Mouse (Mus musculus) liver, embryonic 13.5 days (tissue): ENCODE measurements around the gene Sumo3. TPM values are rescaled to one million over a fixed set of nuclear protein-coding genes. Genes with fewer than 3 reads are reported as not detected.

Experiments
- ATAC-seq: fragments of 200-750 bp; cut with Nextera tagmentation; 2 replicates; pipeline ENCODE4 v1.8.0; 2017; ENCODE audit warnings: low read depth, mild to moderate bottlenecking, moderate number of reproducible peaks, moderate library complexity
- DNase-seq: peaks from one replicate; pipeline ENCODE4 v3.0.0; 2022
- H3K27ac ChIP-seq: fragments of 300-500 bp; sonication (generic); 2 replicates; pipeline ENCODE4 v1.5.1; 2015; ENCODE audit warnings: moderate library complexity, mild to moderate bottlenecking, inconsistent platforms
- H3K27me3 ChIP-seq: fragments of 300-500 bp; sonication (generic); 2 replicates; pipeline ENCODE4 v1.6.1; 2015; ENCODE audit warnings: mild to moderate bottlenecking, inconsistent platforms
- H3K36me3 ChIP-seq: fragments of 300-500 bp; sonication (generic); 2 replicates; pipeline ENCODE4 v1.6.1; 2015; ENCODE audit warnings: mild to moderate bottlenecking, inconsistent platforms
- H3K4me1 ChIP-seq: fragments of 300-500 bp; sonication (generic); replicated peaks from 2 replicates; pipeline ENCODE4 v1.6.1; 2015; ENCODE audit warnings: inconsistent platforms
- H3K4me2 ChIP-seq: fragments of 300-500 bp; sonication (generic); 2 replicates; pipeline ENCODE4 v1.6.1; 2015; ENCODE audit warnings: inconsistent platforms, mild to moderate bottlenecking, moderate library complexity
- H3K4me3 ChIP-seq: fragments of 300-500 bp; sonication (generic); replicated peaks from 2 replicates; pipeline ENCODE4 v1.5.1; 2015; ENCODE audit warnings: mild to moderate bottlenecking, inconsistent platforms
- H3K9ac ChIP-seq: fragments of 300-500 bp; sonication (generic); 2 replicates; pipeline ENCODE4 v1.6.1; 2015; ENCODE audit warnings: mild to moderate bottlenecking, inconsistent platforms
- H3K9me3 ChIP-seq: fragments of 300-500 bp; sonication (generic); replicated peaks from 2 replicates; pipeline ENCODE4 v1.6.1; 2016; ENCODE audit warnings: inconsistent platforms
- WGBS: fragments of 180-500 bp; shearing (Covaris S2); methylation state at CpG from one replicate; pipeline ENCODE4 v1.1.7; 2015; ENCODE audit not compliant: insufficient replicate concordance; 5-methylcytosine and 5-hydroxymethylcytosine counted together
- polyA plus RNA-seq: library from polyadenylated mRNA; unstranded; fragments of >200 nt; fragmentation: Nextera tagmentation; extraction: Ambion mirVana; gene quantifications from 2 replicates; pipeline ENCODE4 v1.2.1, GENCODE M21; 2015

Gene Sumo3
- polyA plus RNA-seq, 1 experiment from 2014 or later, result 118 TPM

DNA sequence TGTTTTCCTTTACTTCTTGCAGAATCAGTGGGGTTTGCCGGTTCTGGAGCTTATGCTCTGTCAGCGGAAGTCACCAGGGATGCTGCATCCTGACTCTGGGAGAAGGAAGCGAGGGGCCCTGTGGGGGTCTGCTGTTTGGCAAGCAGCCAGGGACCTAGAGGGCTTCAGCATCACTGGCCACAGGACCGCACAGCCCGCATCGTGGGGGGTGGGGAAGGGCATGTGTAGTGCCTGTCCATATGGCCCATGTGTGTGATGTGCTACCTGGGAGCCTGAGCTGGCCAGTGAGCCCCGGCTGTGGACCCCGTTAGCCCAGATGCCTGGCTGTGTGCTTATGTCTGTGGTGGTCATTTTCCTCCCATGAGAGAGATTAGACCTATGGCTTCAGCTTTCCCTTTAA is 16.1 kb upstream of the Sumo3 start:
- DNase-seq, result no peak
- 79% methylated on average over 8 of the region's 8 CpGs for WGBS
- Histone ChIP-seq H3K27me3 (no peaks in the 10 kb centered on the region), H3K36me3 (peaks cover 86% of the 10 kb centered on the region), H3K27ac (peak overlapping the region; percentile 83), H3K9me3 (0 out of 2 replicates have a peak, but pooled peaks cover 2% of the 10 kb centered on the region), H3K9ac (peak overlapping the region; percentile 47; the same call in 1 of the 2 replicates), H3K4me1 (peaks cover 67% of the 10 kb centered on the region), H3K4me2 (peak overlapping the region; percentile 15; the same call in 1 of the 2 replicates), H3K4me3 (no peak overlapping the region)
- ATAC-seq, result no peak

DNA sequence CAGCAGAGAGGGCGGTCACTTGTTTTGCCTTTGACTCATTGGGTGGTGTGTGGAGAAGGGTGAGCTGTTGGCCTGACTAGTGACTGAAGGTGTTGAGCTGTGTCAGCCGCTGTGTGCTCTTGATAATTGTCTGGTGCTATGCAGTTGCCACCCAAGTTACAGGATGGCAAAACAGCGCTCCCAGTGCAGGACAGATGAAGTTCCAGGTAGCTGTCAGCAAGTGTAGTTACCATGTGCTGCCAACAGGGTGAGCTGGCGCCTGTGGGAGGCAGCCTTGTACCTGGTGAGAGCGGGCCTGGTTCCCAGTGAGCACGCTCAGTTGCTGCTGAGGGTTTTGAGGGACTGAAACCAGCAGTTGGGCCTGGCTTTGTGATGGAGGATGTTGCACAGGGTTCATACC is 15.1 kb upstream of the Sumo3 start:
- Histone ChIP-seq H3K27ac (peak overlapping the region; percentile 83), H3K36me3 (peaks cover 93% of the 10 kb centered on the region), H3K4me3 (no peak overlapping the region), H3K9ac (peak overlapping the region; percentile 47; the same call in 1 of the 2 replicates), H3K27me3 (no peaks in the 10 kb centered on the region), H3K9me3 (0 out of 2 replicates have a peak, but pooled peaks cover 2% of the 10 kb centered on the region), H3K4me2 (peak overlapping the region; percentile 15; the same call in 1 of the 2 replicates), H3K4me1 (peaks cover 62% of the 10 kb centered on the region)
- ATAC-seq, result peak; percentile 88
- DNase-seq, result peak; percentile 73
- WGBS, result 30% methylated on average over 6 of the region's 6 CpGs

DNA sequence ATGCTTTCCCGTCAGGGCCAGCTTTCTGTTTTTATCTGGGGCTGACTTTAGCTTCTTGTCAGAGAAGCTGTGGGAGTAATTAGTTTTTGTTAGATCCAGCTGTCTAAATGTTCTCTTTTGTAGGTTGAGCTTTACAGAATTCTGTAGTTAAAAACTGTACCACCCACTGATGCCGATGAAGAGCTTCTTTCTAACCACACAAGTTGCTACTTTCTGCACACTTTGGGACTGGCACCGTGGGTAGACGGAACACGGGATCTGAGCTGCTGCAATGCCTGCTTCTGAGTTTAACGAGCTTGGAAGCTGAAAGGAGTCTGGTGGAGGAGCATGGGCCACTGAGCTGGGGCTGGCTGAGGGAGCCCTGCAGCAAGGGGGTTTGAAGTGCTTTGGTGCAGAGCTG is 14.4 kb upstream of the Sumo3 start:
- DNase-seq (no peak), ATAC-seq (no peak)
- Histone ChIP-seq H3K27me3 (no peaks in the 10 kb centered on the region), H3K4me3 (no peak overlapping the region), H3K9ac (no peak overlapping the region), H3K4me1 (peaks cover 55% of the 10 kb centered on the region), H3K27ac (no peak overlapping the region), H3K4me2 (no peak overlapping the region), H3K9me3 (0 out of 2 replicates have a peak, but pooled peaks cover 2% of the 10 kb centered on the region), H3K36me3 (peaks cover 95% of the 10 kb centered on the region)
- 72% methylated on average over 6 of the region's 6 CpGs for WGBS

DNA sequence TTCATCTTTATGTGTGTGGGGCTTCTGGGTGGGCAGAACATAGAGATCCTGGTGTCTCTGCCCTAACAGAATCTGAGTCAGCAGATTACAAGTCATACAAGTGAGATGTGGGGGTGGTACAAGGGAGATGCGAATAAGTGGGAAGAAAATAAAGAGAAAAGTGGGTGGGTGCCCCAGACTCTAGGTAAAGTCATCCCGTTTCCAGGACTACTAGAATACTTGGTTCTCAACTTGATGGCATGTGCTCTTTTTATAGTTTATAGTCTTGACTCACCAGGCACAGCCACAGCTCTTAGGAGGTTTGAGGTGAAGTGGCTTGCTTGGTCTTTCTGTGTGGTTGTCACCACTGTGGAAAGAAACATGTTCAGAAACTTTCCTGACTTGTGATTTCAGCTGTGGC is 9.8 kb upstream of the Sumo3 start:
- H3K4me2 ChIP-seq, result no peak overlapping the region
- 87% methylated on average over 2 of the region's 2 CpGs for WGBS
- no peak overlapping the region for H3K27ac ChIP-seq
- peaks cover 80% of the 10 kb centered on the region for H3K36me3 ChIP-seq
- DNase-seq (no peak), ATAC-seq (no peak)
- H3K4me3 ChIP-seq, result no peak overlapping the region
- H3K4me1 ChIP-seq, result peaks cover 10% of the 10 kb centered on the region
- no peaks in the 10 kb centered on the region for H3K27me3 ChIP-seq
- H3K9me3 ChIP-seq, result 0 out of 2 replicates have a peak, but pooled peaks cover 2% of the 10 kb centered on the region
- no peak overlapping the region for H3K9ac ChIP-seq

DNA sequence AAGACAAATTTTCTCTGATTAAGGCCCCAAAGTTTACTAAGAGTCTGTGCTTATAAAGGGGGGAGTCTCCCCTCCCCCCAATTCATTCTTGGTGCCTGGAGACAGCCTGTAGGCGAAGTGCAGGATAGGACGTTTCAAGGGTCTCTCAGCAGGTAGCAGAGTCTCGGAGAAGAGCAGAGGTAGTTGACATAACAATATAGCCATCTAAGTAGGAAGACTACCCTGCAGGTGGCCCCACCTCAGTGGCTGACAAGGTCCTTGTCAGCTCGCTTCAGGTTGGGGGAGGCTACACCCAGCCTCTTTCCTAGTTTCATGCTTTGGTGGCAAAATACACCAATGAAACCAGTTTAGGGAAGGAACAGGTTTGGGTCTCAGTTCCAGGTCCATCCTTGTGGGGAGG is 2.9 kb upstream of the Sumo3 start:
- H3K9me3 ChIP-seq, result no peaks in the 10 kb centered on the region
- 69% methylated on average over 4 of the region's 4 CpGs for WGBS
- H3K27ac ChIP-seq, result no peak overlapping the region
- H3K4me3 ChIP-seq, result no peak overlapping the region
- no peak overlapping the region for H3K4me2 ChIP-seq
- H3K27me3 ChIP-seq, result no peaks in the 10 kb centered on the region
- peaks cover 19% of the 10 kb centered on the region for H3K36me3 ChIP-seq
- ATAC-seq, result no peak
- no peak overlapping the region; the same call in 1 of the 2 replicates for H3K9ac ChIP-seq
- peaks cover 25% of the 10 kb centered on the region for H3K4me1 ChIP-seq
- no peak for DNase-seq

DNA sequence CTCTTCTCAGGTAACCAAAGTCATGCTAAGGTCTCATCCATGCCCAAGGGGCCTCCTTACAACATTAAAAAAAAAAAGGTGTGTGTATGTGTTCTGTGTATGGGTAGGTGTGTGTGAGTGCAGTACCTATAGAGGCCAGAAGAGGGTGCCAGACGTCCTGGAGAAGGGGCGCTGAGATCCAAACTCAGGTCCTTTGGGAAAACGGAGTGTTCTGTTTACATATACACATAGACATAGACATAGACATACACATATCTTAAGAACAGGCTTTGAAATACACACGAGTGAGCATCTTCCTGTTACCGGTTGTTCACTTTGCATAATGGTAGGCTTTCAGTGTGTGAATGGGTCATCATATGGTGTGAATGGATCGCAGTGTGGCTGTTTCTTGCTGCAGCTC is 1.8 kb upstream of the Sumo3 start:
- Histone ChIP-seq H3K27ac (no peak overlapping the region), H3K9me3 (no peaks in the 10 kb centered on the region), H3K27me3 (no peaks in the 10 kb centered on the region), H3K4me1 (peaks cover 33% of the 10 kb centered on the region), H3K4me2 (no peak overlapping the region), H3K9ac (no peak overlapping the region), H3K36me3 (peaks cover 17% of the 10 kb centered on the region), H3K4me3 (no peak overlapping the region)
- DNase-seq (no peak), ATAC-seq (no peak)
- WGBS, result 80% methylated on average over 6 of the region's 6 CpGs

DNA sequence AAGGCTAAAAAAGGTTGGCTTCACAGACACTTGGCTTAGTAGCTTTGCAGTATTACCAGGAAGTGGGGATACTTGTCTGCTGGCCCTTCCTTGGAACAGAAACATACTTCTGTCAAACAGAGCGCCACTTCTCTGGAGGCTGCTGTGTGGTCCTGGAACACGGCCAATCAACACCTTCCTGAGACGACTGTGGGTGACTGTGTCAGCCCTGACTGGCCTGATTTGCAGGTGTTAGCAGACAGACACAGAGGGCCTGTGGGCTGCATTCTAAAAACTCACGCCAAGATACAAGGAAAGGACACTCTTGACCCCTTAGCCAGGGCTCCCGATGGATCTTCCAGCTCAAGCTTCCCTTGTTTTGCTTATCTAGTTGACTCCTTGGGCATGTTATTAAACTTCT is 939 bp upstream of the Sumo3 start:
- 0 out of 2 replicates have a peak overlapping the region, but pooled peaks have one; percentile 18 for H3K27ac ChIP-seq
- no peak for DNase-seq
- no peak overlapping the region for H3K9ac ChIP-seq
- H3K4me3 ChIP-seq, result no peak overlapping the region
- H3K27me3 ChIP-seq, result no peaks in the 10 kb centered on the region
- ATAC-seq, result no peak
- 79% methylated on average over 5 of the region's 5 CpGs for WGBS
- H3K36me3 ChIP-seq, result peaks cover 23% of the 10 kb centered on the region
- peaks cover 40% of the 10 kb centered on the region for H3K4me1 ChIP-seq
- no peak overlapping the region for H3K4me2 ChIP-seq
- H3K9me3 ChIP-seq, result no peaks in the 10 kb centered on the region

DNA sequence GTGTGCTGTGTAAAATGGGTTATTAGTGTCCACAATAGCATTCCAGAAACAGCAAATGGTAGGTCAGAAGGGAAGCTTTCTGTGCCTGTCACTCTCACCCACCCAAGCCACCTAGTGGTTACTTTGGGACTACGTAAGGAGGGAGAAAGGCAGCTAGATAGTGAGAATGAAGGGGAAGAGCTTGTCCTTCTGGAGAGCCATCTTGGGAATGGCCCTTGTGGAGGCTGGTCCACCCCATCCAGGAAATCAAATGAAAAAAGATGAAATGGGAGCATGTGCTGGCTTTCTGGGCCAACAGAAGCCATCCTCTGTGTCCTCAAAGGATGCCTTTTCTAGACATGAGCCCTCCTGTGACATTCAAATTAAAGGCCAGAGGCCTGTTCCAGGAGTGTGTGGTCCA is 529 bp upstream of the Sumo3 start:
- peak overlapping the region; percentile 81; the same call in 1 of the 2 replicates for H3K9ac ChIP-seq
- H3K9me3 ChIP-seq, result no peaks in the 10 kb centered on the region
- H3K4me2 ChIP-seq, result peak overlapping the region; percentile 96
- peaks cover 27% of the 10 kb centered on the region for H3K36me3 ChIP-seq
- peaks cover 44% of the 10 kb centered on the region for H3K4me1 ChIP-seq
- DNase-seq (peak; percentile 49), ATAC-seq (0 out of 2 replicates have a peak, but pooled peaks have one; percentile 13)
- H3K4me3 ChIP-seq, result peak overlapping the region; percentile 81
- no peaks in the 10 kb centered on the region for H3K27me3 ChIP-seq
- H3K27ac ChIP-seq, result peak overlapping the region; percentile 97
- WGBS, result 11% methylated on average over 1 of the region's 1 CpGs

DNA sequence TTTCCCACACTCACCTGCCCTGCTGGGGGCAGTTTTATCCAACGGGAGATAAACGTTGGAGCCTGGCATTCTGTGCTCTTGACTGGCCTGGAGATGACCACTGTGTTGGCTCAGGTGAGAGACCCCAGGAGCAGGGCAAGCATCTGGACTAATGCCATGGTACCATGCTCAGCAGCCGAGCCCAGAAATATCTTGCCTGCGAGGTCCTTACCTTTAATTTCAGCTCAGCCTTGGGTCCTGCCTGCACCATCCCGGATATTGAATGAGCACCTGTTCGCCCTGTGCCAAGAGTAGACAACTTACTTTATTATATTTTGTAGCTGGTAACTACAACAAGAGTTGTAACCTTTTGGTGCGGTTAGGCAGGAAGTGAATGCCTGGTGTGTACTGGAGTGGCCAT is 958 bp downstream of the Sumo3 start:
- ATAC-seq, result peak; percentile 36
- 11% methylated on average over 7 of the region's 7 CpGs for WGBS

DNA sequence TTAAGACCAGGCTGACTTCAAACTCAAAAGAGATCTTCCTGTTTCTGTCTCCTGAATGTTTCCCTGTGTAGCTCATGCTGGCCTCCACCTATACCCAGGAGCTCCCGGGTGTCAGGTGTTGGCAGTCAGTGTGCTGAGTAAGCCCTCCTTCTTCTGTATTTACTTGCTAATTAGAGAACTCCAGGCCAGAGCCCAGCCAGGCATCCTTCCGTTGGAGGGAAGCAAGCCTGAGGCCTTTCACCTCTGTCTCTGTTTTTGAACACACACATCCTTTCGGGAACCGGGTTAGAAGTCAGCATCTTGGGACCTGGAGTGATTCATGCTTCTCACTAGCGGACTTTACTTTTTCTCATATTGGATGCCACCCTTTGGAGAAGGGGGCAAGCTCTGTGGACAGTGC is 1.5 kb downstream of the Sumo3 start:
- no peak for DNase-seq
- Histone ChIP-seq H3K4me1 (peaks cover 56% of the 10 kb centered on the region), H3K27me3 (no peaks in the 10 kb centered on the region), H3K27ac (peak overlapping the region; percentile 97), H3K4me3 (peak overlapping the region; percentile 81), H3K4me2 (peak overlapping the region; percentile 96), H3K9me3 (no peaks in the 10 kb centered on the region), H3K36me3 (peaks cover 47% of the 10 kb centered on the region), H3K9ac (peak overlapping the region; percentile 87)
- 53% methylated on average over 5 of the region's 5 CpGs for WGBS
- no peak for ATAC-seq

More for the DNA sequence above, 958 bp downstream of the Sumo3 start:
- no peaks in the 10 kb centered on the region for H3K27me3 ChIP-seq
- H3K36me3 ChIP-seq, result peaks cover 42% of the 10 kb centered on the region
- H3K4me1 ChIP-seq, result peaks cover 56% of the 10 kb centered on the region
- H3K4me2 ChIP-seq, result peak overlapping the region; percentile 96
- peak overlapping the region; percentile 87 for H3K9ac ChIP-seq
- DNase-seq, result no peak
- H3K9me3 ChIP-seq, result no peaks in the 10 kb centered on the region
- peak overlapping the region; percentile 81 for H3K4me3 ChIP-seq
- H3K27ac ChIP-seq, result peak overlapping the region; percentile 97

DNA sequence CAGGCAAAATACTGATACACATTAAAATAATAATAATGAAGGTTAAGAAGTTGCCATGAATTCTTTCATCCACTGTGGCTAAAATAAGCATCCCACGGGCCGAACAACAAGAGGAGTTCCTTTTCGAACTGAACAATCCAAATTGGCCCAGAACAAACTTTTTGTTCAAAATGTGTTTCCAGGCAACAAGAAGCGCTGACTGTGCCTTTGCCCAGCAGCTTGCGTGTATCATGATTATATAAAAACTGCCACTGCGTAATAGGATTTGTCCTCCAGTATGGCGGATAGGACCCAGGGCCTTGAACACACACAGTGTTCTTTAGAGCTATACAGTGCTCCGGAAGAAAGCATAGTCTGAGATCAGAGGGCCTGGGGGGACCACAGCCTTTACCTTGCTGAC is 2.7 kb downstream of the Sumo3 start:
- H3K36me3 ChIP-seq, result peaks cover 57% of the 10 kb centered on the region
- H3K9ac ChIP-seq, result no peak overlapping the region
- no peaks in the 10 kb centered on the region for H3K27me3 ChIP-seq
- no peak overlapping the region for H3K27ac ChIP-seq
- ATAC-seq, result no peak
- H3K4me2 ChIP-seq, result 0 out of 2 replicates have a peak overlapping the region, but pooled peaks have one; percentile 96
- H3K9me3 ChIP-seq, result no peaks in the 10 kb centered on the region
- H3K4me1 ChIP-seq, result peaks cover 67% of the 10 kb centered on the region
- 90% methylated on average over 8 of the region's 8 CpGs for WGBS
- H3K4me3 ChIP-seq, result no peak overlapping the region
- DNase-seq, result no peak
